Mouse (Mus musculus) olfactory bulb, adult 2 months (tissue): Measurements from ENCODE around the gene Prdm16.

Experiments
- CTCF ChIP-seq: fragments of 200-500 bp; IDR thresholded peaks from 2 replicates; pipeline ENCODE4 v1.5.1; 2012; ENCODE audit warnings: low read depth, mild to moderate bottlenecking, low read length, moderate library complexity; ENCODE audit not compliant: insufficient read depth
- POLR2A ChIP-seq: fragments of 200-500 bp; IDR thresholded peaks from 2 replicates; pipeline ENCODE4 v1.6.1; 2012; ENCODE audit warnings: mild to moderate bottlenecking, low read depth, low read length, moderate library complexity; ENCODE audit not compliant: insufficient read depth

- no peak for TF ChIP-seq POLR2A
- TF ChIP-seq CTCF = no peak
These were observed 267.6 kb downstream of the Prdm16 start for GRCm38 (mm10) chr4:154369089-154369488.
